Mouse (Mus musculus): ENCODE results near the gene Zfp652. TPM values are rescaled to one million over a fixed set of nuclear protein-coding genes. Genes with fewer than 3 reads are reported as not detected.
A peak's percentile ranks its signal among the peaks of the same experiment; 100 is the strongest.

Zfp652 gene
- total and polyA plus RNA-seq, 3 experiments = 57.0 to 261 (median 180) TPM

GRCm38 (mm10) chr11:95843421-95843950, 131.0 kb downstream of the Zfp652 start:
- Histone ChIP-seq H3K27me3 (ENCODE audit: insufficient read depth, low read length) (no peaks in the 10 kb centered on the region), H3K4me3 (ENCODE audit: low read depth, low read length) (peak overlapping the region; percentile 70; the same call in 1 of the 2 replicates), H3K36me3 (replicated peaks) (peaks cover 11% of the 10 kb centered on the region), H3K4me1 (ENCODE audit: insufficient read depth, low read depth, low read length) (peaks cover 73% of the 10 kb centered on the region), H3K9me3 (replicated peaks) (no peaks in the 10 kb centered on the region)
- ATAC-seq (ENCODE audit: extremely low read depth, insufficient number of reproducible peaks, low FRiP score, poor library complexity, severe bottlenecking) (no peak), DNase-seq (ENCODE audit: low spot score) (no peak)
- TF ChIP-seq GATA2 (IDR thresholded peaks at IDR 0.05; ENCODE audit: borderline replicate concordance, low read depth, low read length) (no peak), GATA1 (IDR thresholded peaks at IDR 0.05; ENCODE audit: borderline replicate concordance, low read length) (no peak), CTCF (IDR thresholded peaks at IDR 0.05; ENCODE audit: low read depth, low read length) (no peak), TAL1 (conservative IDR thresholded peaks at IDR 0.05; ENCODE audit: low read depth, low read length) (no peak), POLR2AphosphoS5 (IDR thresholded peaks at IDR 0.05; ENCODE audit: insufficient replicate concordance, low read depth, low read length) (no peak)

DNA sequence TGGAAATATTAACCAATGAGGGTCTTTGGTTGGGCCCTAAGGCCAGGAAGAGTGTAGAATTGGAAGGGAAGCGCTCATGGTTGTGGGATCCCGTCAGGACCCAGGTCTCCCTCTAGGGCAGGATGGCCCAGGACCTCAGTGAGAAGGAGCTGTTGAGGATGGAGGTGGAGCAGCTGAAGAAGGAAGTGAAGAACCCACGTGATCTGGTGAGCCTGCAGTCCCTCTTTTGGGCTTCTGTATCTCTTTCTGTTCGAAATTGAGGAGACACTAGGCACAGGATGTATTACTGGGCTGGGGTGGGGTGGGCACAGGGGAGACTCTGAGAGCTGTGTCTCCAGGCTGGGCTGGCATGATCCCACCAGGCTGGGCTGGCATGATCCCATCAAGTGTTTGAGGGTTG, 132.5 kb downstream of the Zfp652 start:
- H3K36me3 ChIP-seq (replicated peaks) = peaks cover 6% of the 10 kb centered on the region
- H3K9me3 ChIP-seq (replicated peaks) = no peaks in the 10 kb centered on the region
- TF ChIP-seq POLR2AphosphoS5 (IDR thresholded peaks at IDR 0.05; ENCODE audit: insufficient replicate concordance, low read depth, low read length) (no peak), GATA1 (IDR thresholded peaks at IDR 0.05; ENCODE audit: borderline replicate concordance, low read length) (no peak), TAL1 (conservative IDR thresholded peaks at IDR 0.05; ENCODE audit: low read depth, low read length) (no peak), CTCF (IDR thresholded peaks at IDR 0.05; ENCODE audit: low read depth, low read length) (no peak)
- H3K27me3 ChIP-seq (ENCODE audit: insufficient read depth, low read length) = no peaks in the 10 kb centered on the region
- peaks cover 62% of the 10 kb centered on the region for H3K4me1 ChIP-seq (ENCODE audit: insufficient read depth, low read depth, low read length)
- ATAC-seq (ENCODE audit: extremely low read depth, insufficient number of reproducible peaks, low FRiP score, poor library complexity, severe bottlenecking) (no peak), DNase-seq (ENCODE audit: low spot score) (no peak)
- no peak overlapping the region for H3K4me3 ChIP-seq (ENCODE audit: low read depth, low read length)

- Histone ChIP-seq H3K9me3 (replicated peaks) (peaks cover 4% of the 10 kb centered on the region), H3K4me1 (ENCODE audit: insufficient read depth, low read depth, low read length) (peaks cover 23% of the 10 kb centered on the region), H3K4me3 (ENCODE audit: low read depth, low read length) (no peak overlapping the region), H3K27me3 (ENCODE audit: insufficient read depth, low read length) (no peaks in the 10 kb centered on the region), H3K36me3 (replicated peaks) (peaks cover under 1% of the 10 kb centered on the region)
- ATAC-seq (ENCODE audit: extremely low read depth, insufficient number of reproducible peaks, low FRiP score, poor library complexity, severe bottlenecking) = no peak
- DNase-seq (ENCODE audit: low spot score) = no peak
- no peak for TF ChIP-seq POLR2AphosphoS5 (IDR thresholded peaks at IDR 0.05; ENCODE audit: insufficient replicate concordance, low read depth, low read length)
Observed at GRCm38 (mm10) chr11:95850898-95851297, 138.4 kb downstream of the Zfp652 start.

DNA sequence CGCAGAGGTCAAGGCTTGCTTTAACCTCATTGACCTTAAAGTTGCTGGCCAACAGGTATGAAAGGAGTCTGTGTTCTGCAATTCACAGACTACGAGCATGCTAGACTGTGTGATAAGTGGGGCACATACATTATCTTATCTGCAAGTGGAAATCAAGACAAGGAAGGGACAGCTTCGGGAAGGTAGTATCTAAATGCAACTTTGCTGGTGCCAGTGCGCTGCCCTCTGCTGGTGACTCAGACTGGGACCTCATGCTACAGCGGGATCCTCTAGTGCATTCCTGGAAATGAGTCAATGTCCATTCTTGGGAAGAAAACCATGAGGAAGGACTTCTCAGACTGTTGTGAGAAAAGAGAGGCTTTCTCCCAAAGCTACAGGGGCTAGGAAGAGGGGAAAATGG, 141.2 kb downstream of the Zfp652 start:
- TF ChIP-seq GATA1 (IDR thresholded peaks at IDR 0.05; ENCODE audit: borderline replicate concordance, low read length) (no peak), POLR2AphosphoS5 (IDR thresholded peaks at IDR 0.05; ENCODE audit: insufficient replicate concordance, low read depth, low read length) (no peak), GATA2 (IDR thresholded peaks at IDR 0.05; ENCODE audit: borderline replicate concordance, low read depth, low read length) (no peak), TAL1 (conservative IDR thresholded peaks at IDR 0.05; ENCODE audit: low read depth, low read length) (no peak), CTCF (IDR thresholded peaks at IDR 0.05; ENCODE audit: low read depth, low read length) (peak; percentile 81)
- Histone ChIP-seq H3K4me3 (ENCODE audit: low read depth, low read length) (no peak overlapping the region), H3K36me3 (replicated peaks) (peaks cover 2% of the 10 kb centered on the region), H3K4me1 (ENCODE audit: insufficient read depth, low read depth, low read length) (peaks cover 37% of the 10 kb centered on the region), H3K9me3 (replicated peaks) (peaks cover 4% of the 10 kb centered on the region), H3K27me3 (ENCODE audit: insufficient read depth, low read length) (no peaks in the 10 kb centered on the region)
- ATAC-seq (ENCODE audit: extremely low read depth, insufficient number of reproducible peaks, low FRiP score, poor library complexity, severe bottlenecking) (no peak), DNase-seq (ENCODE audit: low spot score) (no peak)

DNA sequence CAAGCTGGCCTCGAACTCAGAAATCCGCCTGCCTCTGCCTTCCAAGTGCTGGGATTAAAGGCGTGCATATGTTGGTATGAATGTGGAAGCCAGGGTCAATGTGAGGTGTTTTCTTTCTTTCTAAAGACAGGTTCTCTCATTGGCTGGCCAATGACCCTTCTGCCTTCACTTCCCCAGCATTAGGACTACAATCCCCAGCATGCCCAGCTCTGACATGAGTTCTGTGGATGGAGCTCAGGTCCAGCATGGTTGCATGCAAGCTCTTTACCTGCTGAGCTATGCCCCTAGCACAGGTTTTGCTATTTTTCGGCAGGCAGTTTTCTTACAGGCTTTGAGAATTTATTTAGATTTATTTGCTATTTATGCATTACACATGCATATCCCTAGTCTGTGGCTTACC, 144.8 kb downstream of the Zfp652 start:
- Histone ChIP-seq H3K4me3 (ENCODE audit: low read depth, low read length) (no peak overlapping the region), H3K27me3 (ENCODE audit: insufficient read depth, low read length) (no peaks in the 10 kb centered on the region), H3K4me1 (ENCODE audit: insufficient read depth, low read depth, low read length) (peaks cover 56% of the 10 kb centered on the region), H3K36me3 (replicated peaks) (peaks cover 26% of the 10 kb centered on the region), H3K9me3 (replicated peaks) (peaks cover 4% of the 10 kb centered on the region)
- no peak for TF ChIP-seq POLR2AphosphoS5 (IDR thresholded peaks at IDR 0.05; ENCODE audit: insufficient replicate concordance, low read depth, low read length)
- no peak for TF ChIP-seq CTCF (IDR thresholded peaks at IDR 0.05; ENCODE audit: low read depth, low read length)
- TF ChIP-seq GATA2 (IDR thresholded peaks at IDR 0.05; ENCODE audit: borderline replicate concordance, low read depth, low read length) = no peak
- no peak for TF ChIP-seq TAL1 (conservative IDR thresholded peaks at IDR 0.05; ENCODE audit: low read depth, low read length)
- TF ChIP-seq GATA1 (IDR thresholded peaks at IDR 0.05; ENCODE audit: borderline replicate concordance, low read length) = no peak
- DNase-seq (ENCODE audit: low spot score) (no peak), ATAC-seq (ENCODE audit: extremely low read depth, insufficient number of reproducible peaks, low FRiP score, poor library complexity, severe bottlenecking) (no peak)

GRCm38 (mm10) chr11:95857716-95858527, 145.4 kb downstream of the Zfp652 start:
- Histone ChIP-seq H3K36me3 (replicated peaks) (peaks cover 32% of the 10 kb centered on the region), H3K4me3 (ENCODE audit: low read depth, low read length) (peak overlapping the region; percentile 81), H3K27me3 (ENCODE audit: insufficient read depth, low read length) (no peaks in the 10 kb centered on the region), H3K4me1 (ENCODE audit: insufficient read depth, low read depth, low read length) (peaks cover 59% of the 10 kb centered on the region), H3K9me3 (replicated peaks) (peaks cover 4% of the 10 kb centered on the region)
- TF ChIP-seq GATA1 (IDR thresholded peaks at IDR 0.05; ENCODE audit: borderline replicate concordance, low read length) (no peak), POLR2AphosphoS5 (IDR thresholded peaks at IDR 0.05; ENCODE audit: insufficient replicate concordance, low read depth, low read length) (no peak)
- DNase-seq (ENCODE audit: low spot score) = no peak
- ATAC-seq (ENCODE audit: extremely low read depth, insufficient number of reproducible peaks, low FRiP score, poor library complexity, severe bottlenecking) = no peak

All from G1E (cell line).